Mouse (Mus musculus) adrenal gland, adult 18-20 months (tissue): ENCODE data around the gene Atp5s. TPM values are rescaled to one million over a fixed set of nuclear protein-coding genes. Genes with fewer than 3 reads are reported as not detected.

ENCODE experiments used
- DNase-seq, 2 experiments: peaks; one replicate each; pipeline ENCODE4 v3.0.0; 2021 to 2022; ENCODE audit warnings: low spot score in 2 of 2
- total RNA-seq, 2 experiments: library from RNA; stranded (reverse); gene quantifications; 1 replicate in 1 of 2; 2 replicates in 1 of 2; pipeline ENCODE4 v1.2.3; 2021

Gene Atp5s
- total RNA-seq, 2 experiments from 2014 or later = 11.5 to 16.2 TPM

- no peak for DNase-seq
Measured at GRCm38 (mm10) chr12:69730306-69730705, 5.6 kb downstream of the Atp5s start.

- DNase-seq = no peak
Measured at GRCm38 (mm10) chr12:69732221-69732620, 7.5 kb downstream of the Atp5s start.

GRCm38 (mm10) chr12:69733518-69733917 is 8.8 kb downstream of the Atp5s start:
- no peak for DNase-seq

- no peak for DNase-seq
Measured at GRCm38 (mm10) chr12:69733923-69734322, 9.2 kb downstream of the Atp5s start.

- no peak for DNase-seq
Measured at GRCm38 (mm10) chr12:69741965-69742364, 17.2 kb downstream of the Atp5s start.

GRCm38 (mm10) chr12:69744138-69744537 is 19.4 kb downstream of the Atp5s start:
- no peak for DNase-seq

- DNase-seq = no peak
Measured at GRCm38 (mm10) chr12:69751864-69752341, 27.2 kb downstream of the Atp5s start.

GRCm38 (mm10) chr12:69753936-69754335 is 29.2 kb downstream of the Atp5s start:
- no peak for DNase-seq

- no peak for DNase-seq
Measured at GRCm38 (mm10) chr12:69756015-69756414, 31.3 kb downstream of the Atp5s start.

- DNase-seq = peak; percentile 76 to 79
Measured at GRCm38 (mm10) chr12:69757418-69758141, 32.8 kb downstream of the Atp5s start.

GRCm38 (mm10) chr12:69758221-69759185 is 33.8 kb downstream of the Atp5s start:
- DNase-seq = no peak

GRCm38 (mm10) chr12:69759267-69759885 is 34.6 kb downstream of the Atp5s start:
- DNase-seq = no peak

- DNase-seq = no peak
Measured at GRCm38 (mm10) chr12:69760014-69760413, 35.3 kb downstream of the Atp5s start.

- no peak for DNase-seq
Measured at GRCm38 (mm10) chr12:69760743-69761406, 36.1 kb downstream of the Atp5s start.

GRCm38 (mm10) chr12:69761603-69762002 is 36.9 kb downstream of the Atp5s start:
- no peak for DNase-seq

GRCm38 (mm10) chr12:69765543-69765942 is 40.8 kb downstream of the Atp5s start:
- DNase-seq = no peak

GRCm38 (mm10) chr12:69766185-69766904 is 41.6 kb downstream of the Atp5s start:
- no peak for DNase-seq

GRCm38 (mm10) chr12:69767476-69768258 is 42.9 kb downstream of the Atp5s start:
- no peak for DNase-seq

GRCm38 (mm10) chr12:69768841-69769240 is 44.1 kb downstream of the Atp5s start:
- no peak for DNase-seq
